Mouse (Mus musculus) gastrocnemius, postnatal 25 days (tissue): ENCODE data around the gene Fads2. TPM values are rescaled to one million over a fixed set of nuclear protein-coding genes. Genes with fewer than 3 reads are reported as not detected.

ENCODE experiments used
- DNase-seq: peaks from one replicate; pipeline ENCODE4 v3.0.0; 2022
- total RNA-seq, 2 experiments: library from RNA; stranded (reverse); gene quantifications; 1 replicate in 1 of 2; 2 replicates in 1 of 2; pipeline ENCODE4 v1.2.3; 2021

Gene Fads2
- total RNA-seq, 2 experiments from 2014 or later: 2.8 to 3.4 TPM

GRCm38 (mm10) chr19:10102054-10102700 is 631 bp upstream of the Fads2 start:
- DNase-seq: no peak

DNA sequence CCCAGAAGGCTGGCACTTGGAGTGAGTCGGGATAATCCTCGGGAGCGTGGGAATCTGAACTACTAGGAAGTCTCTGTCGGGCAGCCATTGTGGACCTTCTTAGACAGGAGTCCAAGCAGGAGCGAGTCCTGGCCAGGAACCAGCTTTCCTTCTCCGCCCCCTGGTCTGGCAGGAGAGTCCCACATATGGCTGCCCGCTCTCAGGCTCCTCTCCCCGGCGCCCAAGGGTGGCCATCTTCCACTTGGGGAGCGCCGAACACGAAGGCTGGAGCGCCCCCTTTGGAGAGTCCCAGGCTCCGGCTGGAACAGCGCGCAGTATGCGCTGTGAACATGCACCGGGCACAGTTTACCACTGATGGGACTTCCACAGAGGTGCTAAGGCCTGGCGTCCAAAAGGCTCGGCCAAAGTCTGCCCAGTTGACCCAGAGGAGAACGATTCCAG is 895 bp downstream of the Fads2 start:
- peak; percentile 69 for DNase-seq

DNA sequence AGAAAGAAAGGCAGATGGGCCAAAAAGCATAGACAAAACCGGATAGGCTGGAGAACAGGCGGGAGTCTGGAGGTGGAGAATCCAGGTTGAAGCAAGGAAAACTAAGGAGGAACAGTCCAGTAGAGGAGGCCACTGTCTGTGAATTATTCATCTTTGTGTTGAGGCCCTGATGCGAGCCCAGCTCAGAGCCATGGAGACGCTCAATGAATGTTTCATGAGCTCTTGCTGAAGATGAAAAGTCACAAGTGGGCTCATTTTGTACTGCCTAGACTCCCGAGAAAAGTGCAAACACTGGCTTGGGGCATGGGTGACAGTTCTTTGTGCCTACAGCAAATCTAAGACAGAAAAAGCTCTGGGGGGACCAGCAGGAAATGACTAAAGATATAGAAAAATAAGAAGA is 3.7 kb downstream of the Fads2 start:
- DNase-seq: no peak

DNA sequence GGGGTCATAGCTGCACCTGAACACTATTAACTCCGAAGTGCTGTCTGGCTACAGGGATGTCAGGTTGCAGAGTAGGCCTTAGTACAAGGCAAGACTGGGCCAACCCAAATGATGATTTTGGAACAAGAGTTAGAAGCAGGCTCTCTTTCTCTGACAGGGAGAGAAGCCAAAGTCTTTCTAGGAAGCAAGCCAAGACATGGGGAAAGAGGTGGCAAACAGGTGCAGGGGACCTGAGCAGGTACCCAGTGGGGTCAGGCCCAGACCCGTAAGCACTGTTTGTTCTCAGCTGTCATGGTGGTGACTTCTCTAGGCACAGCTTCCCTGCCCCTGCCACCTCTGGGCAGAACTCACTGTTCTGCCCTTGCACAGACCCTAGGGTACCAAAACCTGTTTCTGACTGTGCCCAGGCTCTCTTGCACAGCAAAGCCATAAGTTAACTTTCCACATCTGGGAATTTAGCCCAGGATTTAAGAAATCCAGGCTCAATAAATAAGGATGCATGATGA is 5.1 kb downstream of the Fads2 start:
- DNase-seq: no peak

DNA sequence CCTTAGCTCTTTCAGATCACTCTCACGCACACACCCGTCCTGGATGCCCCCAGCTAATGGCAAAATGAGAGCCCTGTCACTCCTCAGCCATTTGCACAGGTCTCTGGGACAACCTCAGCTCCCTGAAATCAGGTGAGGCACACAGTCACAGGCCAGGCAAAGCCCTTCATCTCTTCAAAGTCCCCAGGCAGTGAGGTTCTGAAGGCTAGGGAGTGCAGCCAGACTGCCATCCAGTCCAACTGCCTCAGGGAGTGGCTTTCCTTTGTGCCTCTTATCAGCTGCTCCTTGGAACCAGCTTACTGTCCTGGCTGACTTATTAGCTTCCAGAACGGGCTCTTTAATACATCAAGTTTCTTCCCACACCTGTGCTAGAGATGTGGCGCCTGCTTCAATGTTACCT is 6.9 kb downstream of the Fads2 start:
- DNase-seq: no peak

DNA sequence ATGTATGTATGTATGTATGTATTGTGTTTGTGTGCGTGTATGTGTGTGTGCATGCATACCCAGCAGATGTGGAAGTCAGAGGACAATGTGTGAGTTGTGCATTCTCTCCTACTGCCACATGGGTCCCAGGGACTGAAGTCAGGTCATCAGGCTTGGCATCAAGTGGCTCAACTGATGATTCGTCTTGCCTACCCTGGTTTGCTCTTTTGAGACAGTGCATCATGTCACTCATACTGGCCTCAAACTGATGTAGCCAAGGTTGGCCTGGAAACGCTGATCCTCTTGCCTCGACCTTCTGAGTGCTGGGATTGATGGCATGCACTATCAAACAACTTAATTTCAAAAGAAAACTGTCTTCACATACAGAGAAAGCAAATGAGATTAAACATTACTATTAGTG is 7.7 kb downstream of the Fads2 start:
- DNase-seq: no peak

- DNase-seq: no peak
Observed at GRCm38 (mm10) chr19:10086976-10087375, 14.6 kb downstream of the Fads2 start.

GRCm38 (mm10) chr19:10085454-10085853 is 16.1 kb downstream of the Fads2 start:
- no peak for DNase-seq

DNA sequence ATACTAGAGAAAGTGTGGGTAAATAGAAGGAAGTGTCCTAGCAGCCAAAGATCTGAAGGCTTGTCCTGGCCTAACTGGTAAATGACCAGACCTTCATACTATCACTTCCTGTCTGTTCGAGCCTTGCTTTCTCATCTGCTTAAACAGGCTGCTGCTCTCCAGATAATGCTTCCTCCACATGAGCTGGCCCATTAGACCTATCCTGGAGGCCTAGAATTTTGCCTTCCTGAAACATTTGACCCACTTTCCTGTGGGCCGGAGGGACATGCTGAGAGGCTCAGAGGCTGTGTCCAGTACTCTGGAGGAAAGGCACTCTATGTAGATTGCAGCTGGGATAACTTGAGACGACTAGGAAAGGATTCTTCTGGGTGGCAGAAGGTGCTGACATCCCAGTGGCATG is 19.4 kb downstream of the Fads2 start:
- no peak for DNase-seq

DNA sequence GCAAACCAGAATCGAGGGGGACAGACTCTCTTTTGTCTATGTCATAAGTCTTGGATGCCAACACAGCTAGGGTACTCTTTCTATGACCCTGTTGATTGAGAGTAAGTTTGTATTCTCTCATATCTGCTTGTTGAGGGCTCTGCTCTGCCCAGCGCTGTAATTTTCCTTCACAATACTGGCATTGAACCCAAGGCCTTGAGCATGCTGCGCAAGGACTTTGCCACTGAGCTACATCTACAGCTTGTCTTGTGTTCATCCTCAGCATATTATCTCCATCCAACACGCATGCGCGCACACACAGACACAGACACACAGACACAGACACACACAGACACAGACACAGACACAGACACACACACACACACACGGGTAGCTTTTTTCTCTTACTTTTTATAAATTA is 21.2 kb downstream of the Fads2 start:
- DNase-seq: no peak

GRCm38 (mm10) chr19:10078392-10078791 is 23.2 kb downstream of the Fads2 start:
- no peak for DNase-seq

GRCm38 (mm10) chr19:10073145-10073544 is 28.4 kb downstream of the Fads2 start:
- DNase-seq: no peak

GRCm38 (mm10) chr19:10071892-10072291 is 29.7 kb downstream of the Fads2 start:
- DNase-seq: no peak

DNA sequence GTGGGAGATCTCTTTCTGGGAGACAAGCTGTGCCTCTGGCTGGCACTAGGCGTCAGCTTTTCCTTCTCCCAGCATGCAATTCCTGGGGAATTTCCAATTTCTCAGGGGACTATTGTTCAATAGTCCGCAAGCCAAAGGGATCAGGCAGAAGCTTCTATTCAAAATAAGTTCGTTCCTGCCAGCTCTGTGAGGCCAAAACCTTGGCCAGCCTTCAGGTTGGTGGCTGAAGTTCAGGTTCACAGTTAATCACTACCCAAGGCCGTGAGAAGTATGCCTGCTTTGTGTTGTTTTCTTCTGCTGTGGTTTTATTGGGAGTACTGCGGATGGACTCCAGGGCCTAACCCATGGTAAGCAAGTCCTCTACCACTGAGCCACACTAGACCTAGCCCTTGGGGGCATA is 30.4 kb downstream of the Fads2 start:
- DNase-seq: no peak

DNA sequence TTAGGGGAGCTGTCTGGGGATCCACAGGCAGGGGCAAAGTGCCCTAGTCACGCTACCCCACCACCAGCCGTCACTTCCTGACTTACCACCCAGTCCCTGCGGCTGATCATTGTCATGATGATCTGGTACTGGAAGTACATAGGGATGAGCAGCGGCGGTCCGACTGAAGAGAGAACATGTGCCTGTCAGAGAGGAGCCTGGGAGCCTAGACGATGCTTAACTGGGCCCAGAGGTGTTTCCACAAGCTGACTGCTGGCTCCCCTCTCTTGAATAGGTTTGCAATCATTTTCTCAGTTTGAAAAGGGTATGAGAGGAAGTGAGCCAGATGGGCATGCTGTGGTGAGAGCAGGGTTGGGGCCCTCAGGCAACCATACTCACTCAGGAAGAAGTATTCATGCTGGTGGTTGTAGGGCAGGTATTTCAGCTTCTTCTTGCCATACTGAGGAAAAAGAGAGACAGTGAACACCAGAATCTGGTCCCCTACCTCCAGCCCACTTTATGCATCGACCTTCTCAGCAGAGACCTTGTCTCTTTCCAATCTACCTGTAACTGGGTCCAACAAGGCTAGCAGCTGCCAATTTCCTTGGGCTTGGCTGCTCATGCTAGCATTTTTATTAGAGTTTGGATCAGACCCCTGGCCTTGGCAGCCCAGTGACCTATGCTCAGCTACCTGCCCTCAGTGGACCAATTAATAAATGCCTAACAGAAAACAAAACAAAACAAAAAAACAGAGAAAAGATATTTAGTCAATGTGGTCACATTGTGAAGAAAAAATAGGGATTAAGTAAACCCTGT is 31.2 kb downstream of the Fads2 start:
- DNase-seq: no peak

DNA sequence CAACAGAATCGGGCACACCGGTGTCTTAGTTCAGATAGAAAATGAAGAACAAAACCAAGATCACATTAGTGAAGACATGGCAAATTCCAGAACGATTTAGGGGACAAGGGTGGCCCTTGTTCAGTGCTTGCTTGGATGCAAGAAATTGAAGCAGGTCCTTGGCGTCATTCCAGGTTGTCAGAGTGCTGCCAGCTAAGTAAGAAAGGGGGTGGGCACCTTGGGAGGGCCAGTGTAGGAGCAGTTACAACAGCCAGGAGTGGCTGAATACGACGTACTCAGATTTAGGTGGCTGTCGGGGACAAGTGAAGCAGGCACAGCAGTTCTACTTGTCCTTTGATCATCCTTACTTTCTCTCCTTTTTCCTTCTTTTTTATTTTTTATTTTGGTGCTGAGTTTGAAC is 33.8 kb downstream of the Fads2 start:
- no peak for DNase-seq

DNA sequence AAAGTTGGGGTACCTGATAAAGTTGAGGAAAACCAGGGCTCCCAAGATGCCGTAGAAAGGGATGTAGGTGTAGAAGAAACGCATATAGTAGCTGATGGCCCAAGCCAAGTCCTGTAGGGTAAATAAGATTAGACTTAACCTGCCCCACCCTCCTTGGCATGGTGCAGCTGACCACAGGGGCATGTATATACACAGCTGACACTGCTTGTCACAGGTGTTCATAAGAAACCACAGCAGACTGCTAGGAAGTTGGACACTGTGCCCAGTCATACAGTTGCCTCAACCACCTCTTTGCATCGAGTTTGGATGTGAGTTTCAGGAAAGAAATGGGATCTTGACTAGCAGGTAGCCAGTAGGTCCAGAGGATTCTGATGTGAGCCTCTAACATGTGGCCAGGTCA is 35.0 kb downstream of the Fads2 start:
- DNase-seq: no peak

GRCm38 (mm10) chr19:10066189-10066500 is 35.4 kb downstream of the Fads2 start:
- DNase-seq: no peak

GRCm38 (mm10) chr19:10065465-10066188 is 35.9 kb downstream of the Fads2 start:
- no peak for DNase-seq

- DNase-seq: no peak
Observed at GRCm38 (mm10) chr19:10064173-10065012, 37.2 kb downstream of the Fads2 start.

DNA sequence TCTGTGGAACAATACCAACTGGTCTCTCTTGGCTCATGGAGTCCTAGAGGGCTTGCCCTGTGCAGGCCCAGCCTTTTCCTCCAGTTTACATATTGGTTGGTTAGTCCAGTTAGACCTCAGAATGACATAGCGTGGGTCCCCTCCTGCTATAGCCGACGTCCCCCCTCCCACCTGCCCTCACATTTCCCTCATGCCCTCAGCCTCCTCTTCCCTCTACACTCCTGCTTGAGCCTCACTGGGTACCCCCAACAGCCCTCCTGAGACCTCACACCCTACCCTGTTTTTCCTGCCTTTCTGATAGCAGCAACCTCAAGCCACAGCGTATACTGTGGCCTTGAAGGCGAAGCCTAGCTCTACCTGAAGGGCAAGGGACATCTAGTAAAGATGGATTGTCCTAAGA is 38.7 kb downstream of the Fads2 start:
- DNase-seq: no peak

GRCm38 (mm10) chr19:10062292-10062691 is 39.3 kb downstream of the Fads2 start:
- DNase-seq: no peak
